Mouse (Mus musculus) limb, embryonic 11.5 days (tissue): ENCODE measurements around the gene D2hgdh. TPM values are rescaled to one million over a fixed set of nuclear protein-coding genes. Genes with fewer than 3 reads are reported as not detected.

ENCODE experiments used
- polyA plus RNA-seq: library from polyadenylated mRNA; unstranded; fragments of >200 nt; fragmentation: Nextera tagmentation; extraction: Ambion mirVana; gene quantifications from 2 replicates; pipeline ENCODE4 v1.2.1, GENCODE M21; 2014

The D2hgdh gene
- polyA plus RNA-seq, 1 experiment from 2014 or later = 11.7 TPM

Other genes starting within 250 kb of the D2hgdh start
- 182 and 191 TPM in 2 replicates for gene Stk25, start 166.2 kb upstream of the D2hgdh start, polyA plus RNA-seq
- 29.2 and 29.3 TPM in 2 replicates for gene Bok, start 139.2 kb upstream of the D2hgdh start, polyA plus RNA-seq
- gene Atg4b, start 73.4 kb upstream of the D2hgdh start, polyA plus RNA-seq = 100 and 104 TPM in 2 replicates
- 44.0 and 57.9 TPM in 2 replicates for gene Thap4, start 70.0 kb upstream of the D2hgdh start, polyA plus RNA-seq
- 268 and 273 TPM in 2 replicates for gene Dtymk, start 23.0 kb upstream of the D2hgdh start, polyA plus RNA-seq
- gene Ing5, start 20.9 kb upstream of the D2hgdh start, polyA plus RNA-seq = 17.4 and 18.2 TPM in 2 replicates
- 0.05 TPM in 1 of 2 replicates, not detected in the other for gene Gal3st2, start 36.4 kb downstream of the D2hgdh start, polyA plus RNA-seq
- not detected in 2 replicates for gene Gal3st2b, start 93.4 kb downstream of the D2hgdh start, polyA plus RNA-seq
- not detected in 2 replicates for gene Gal3st2c, start 165.6 kb downstream of the D2hgdh start, polyA plus RNA-seq
- gene Neu4, start 195.5 kb downstream of the D2hgdh start, polyA plus RNA-seq = not detected in 2 replicates
- 0.13 TPM in 1 of 2 replicates, not detected in the other for gene Pdcd1, start 227.6 kb downstream of the D2hgdh start, polyA plus RNA-seq